Mouse (Mus musculus): Measurements from ENCODE around the gene Synpr.

DNA sequence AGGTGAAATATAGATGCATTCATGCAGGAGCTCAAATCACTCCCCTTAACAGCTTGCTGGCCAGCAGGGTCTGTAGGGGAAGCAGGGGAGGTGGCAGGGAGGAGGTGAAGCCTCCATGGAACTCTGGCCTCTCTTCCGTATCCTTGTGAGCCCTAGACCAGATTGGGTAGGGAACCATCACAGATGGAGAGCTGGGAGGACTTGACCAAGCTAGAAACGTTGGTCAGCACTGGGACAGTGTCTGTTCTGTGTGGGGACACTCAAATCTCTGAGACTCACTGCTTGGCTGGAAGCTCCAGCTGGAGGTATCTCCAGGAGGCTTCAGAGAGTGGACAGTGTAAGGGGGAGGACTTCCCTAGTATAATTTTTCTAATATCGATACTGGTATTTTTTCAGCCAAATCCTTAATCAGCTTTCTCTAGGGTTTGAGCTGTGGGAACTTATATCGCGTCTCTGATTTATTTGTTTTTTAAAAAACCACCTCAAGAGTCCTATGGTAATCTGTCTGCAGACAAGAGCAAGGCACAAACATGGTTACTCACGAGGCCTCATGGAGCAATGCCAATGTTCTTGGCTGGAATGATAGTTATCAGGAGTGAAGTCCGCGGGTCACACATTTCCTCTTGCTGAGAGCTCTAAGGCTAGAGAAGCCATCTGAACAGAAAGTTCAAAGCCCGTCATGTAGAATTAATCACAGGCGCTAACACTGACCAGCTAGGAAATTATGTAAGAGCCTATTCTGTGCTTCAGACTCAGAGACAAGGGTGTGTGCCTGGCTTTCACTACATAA, 956 bp downstream of the Synpr start:
- TF ChIP-seq CTCF (IDR thresholded peaks at IDR 0.05) (no peak), EP300 (IDR thresholded peaks at IDR 0.05) (no peak)

Data from lung, postnatal 0 days (tissue).